Mouse (Mus musculus) layer of hippocampus, adult 11-12 months (tissue): ENCODE data around the gene Olfr1322.

Experiments
- DNase-seq: peaks from one replicate; pipeline ENCODE4 v3.0.0; 2022; ENCODE audit warnings: low spot score

Olfr1322 gene

DNA sequence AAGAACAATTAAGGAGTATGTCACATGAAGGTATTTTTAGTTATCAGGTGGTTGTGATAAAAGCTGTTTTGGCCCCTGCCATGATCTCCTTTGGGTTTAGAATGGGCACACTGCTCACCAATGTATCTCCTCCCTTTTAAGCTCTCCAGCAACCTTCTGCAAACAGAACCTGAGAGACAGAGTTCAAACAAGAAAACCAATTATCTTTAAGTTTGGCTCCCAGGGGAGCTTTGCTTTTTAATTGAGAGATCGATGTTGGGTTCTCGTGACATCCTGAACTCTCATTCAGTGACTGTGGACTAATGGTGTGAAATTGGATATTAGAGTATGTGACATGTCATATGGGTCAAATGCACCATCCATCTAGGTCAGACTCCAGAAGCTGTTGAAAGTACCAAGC is at the start of gene Olfr1322:
Olfr1322 (minus strand) TSS at position 101 of the 400 bp plus-strand sequence.
- no peak for DNase-seq

DNA sequence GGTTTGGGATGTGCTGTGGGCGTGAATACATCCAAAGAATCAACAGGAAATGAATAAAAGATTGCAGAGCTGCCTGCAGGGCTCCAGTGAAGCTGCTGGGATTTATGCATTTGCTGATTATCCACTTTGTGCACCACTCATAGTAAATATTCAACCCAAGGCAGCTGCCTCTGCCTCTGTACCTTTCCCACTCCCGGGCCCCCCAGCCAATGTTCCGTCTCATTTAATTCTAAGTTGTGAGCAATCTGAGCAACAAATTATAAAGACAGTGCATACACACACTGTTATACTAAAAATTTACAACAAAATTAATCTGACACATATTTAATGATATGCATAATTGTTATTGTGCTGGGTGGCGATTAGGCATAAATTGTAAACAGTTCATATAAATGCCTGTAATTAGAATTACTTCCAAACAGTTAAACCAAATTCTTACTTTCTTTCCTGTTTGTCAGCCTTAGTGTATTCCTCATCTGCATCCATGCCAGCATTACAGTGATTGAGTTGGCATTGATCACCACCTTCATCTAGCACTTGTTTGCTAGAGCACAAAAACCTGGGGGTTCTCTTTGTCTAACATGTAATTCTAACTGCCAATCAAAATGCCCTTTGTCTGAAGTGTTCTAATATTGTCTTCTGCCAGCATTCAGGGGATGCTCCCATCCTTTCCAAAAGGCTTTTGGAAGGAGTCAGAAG is 13.5 kb downstream of the Olfr1322 start:
- DNase-seq: no peak
